Mouse (Mus musculus) left cerebral cortex, postnatal 36 days (tissue): ENCODE data around the gene Lrrc28. TPM values are rescaled to one million over a fixed set of nuclear protein-coding genes. Genes with fewer than 3 reads are reported as not detected.

Source experiments
- DNase-seq, 2 experiments: peaks; one replicate each; pipeline ENCODE4 v3.0.0; 2021 to 2022; ENCODE audit warnings: low spot score in 2 of 2, mixed read lengths in 1 of 2
- intact Hi-C: fragments of 180-260 bp; cut with DNase I; formaldehyde crosslinking; loops from one replicate; pipeline ENCODE4 v1.15.1; 2025
- total RNA-seq, 2 experiments: library from RNA; stranded (reverse); gene quantifications; 2 replicates each; pipeline ENCODE4 v1.2.3; 2021

Gene Lrrc28
- total RNA-seq = 10 to 100 TPM; 30.5 to 36.8 TPM

GRCm38 (mm10) chr7:67644833-67645680 lies at the start of gene Lrrc28:
Gene Lrrc28, minus strand, starts transcription at chr7:67645268.
- peak; percentile 97 to 98 for DNase-seq
- intact Hi-C loops = no loop called here

GRCm38 (mm10) chr7:67692791-67693538 lies 47.9 kb upstream of the Lrrc28 start:
- intact Hi-C loops = no loop called here
- no peak for DNase-seq

- intact Hi-C loops = no loop called here
- DNase-seq = no peak
These were observed 47.1 kb upstream of the Lrrc28 start for GRCm38 (mm10) chr7:67692141-67692540.

GRCm38 (mm10) chr7:67691036-67691435 lies 46.0 kb upstream of the Lrrc28 start:
- intact Hi-C loops = no loop called here

DNA sequence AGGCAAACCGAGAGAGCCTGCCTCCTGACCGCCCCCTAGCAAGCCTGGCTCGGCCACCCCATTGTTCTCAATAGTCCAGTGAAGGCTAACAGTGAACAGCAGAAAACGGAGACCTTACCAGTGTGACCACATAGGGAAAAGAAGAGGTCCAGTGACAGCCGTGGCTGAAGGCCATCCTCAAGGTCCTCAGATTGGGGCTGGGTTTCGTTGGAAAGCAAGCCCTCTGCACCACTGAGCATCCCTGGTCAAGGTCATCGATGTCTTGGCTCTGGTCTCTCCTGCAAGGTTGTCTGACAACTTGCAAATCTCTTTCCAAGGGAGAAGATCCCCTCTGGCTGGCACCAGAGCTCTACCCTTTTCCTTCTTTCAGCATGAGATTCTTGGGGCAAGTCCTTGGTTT lies 44.7 kb upstream of the Lrrc28 start:
- intact Hi-C loops = no loop called here

More at GRCm38 (mm10) chr7:67691036-67691435, 46.0 kb upstream of the Lrrc28 start:
- no peak for DNase-seq

GRCm38 (mm10) chr7:67688281-67688680 lies 43.2 kb upstream of the Lrrc28 start:
- no peak for DNase-seq
- intact Hi-C loops = no loop called here

More for the DNA sequence above, 44.7 kb upstream of the Lrrc28 start:
- no peak for DNase-seq

- intact Hi-C loops = no loop called here
- DNase-seq = no peak
These were observed 41.5 kb upstream of the Lrrc28 start for GRCm38 (mm10) chr7:67686545-67686944.

- intact Hi-C loops = no loop called here
- DNase-seq = no peak
These were observed 37.9 kb upstream of the Lrrc28 start for GRCm38 (mm10) chr7:67683006-67683405.

GRCm38 (mm10) chr7:67681078-67681477 lies 36.0 kb upstream of the Lrrc28 start:
- intact Hi-C loops = no loop called here
- no peak for DNase-seq

GRCm38 (mm10) chr7:67678878-67679499 lies 33.9 kb upstream of the Lrrc28 start:
- no peak for DNase-seq
- intact Hi-C loops = loop anchor here (10.0 kb wide), 2 partner anchors 276 to 676 kb away; partner anchors contain the start of gene Igf1r

GRCm38 (mm10) chr7:67673656-67674055 lies 28.6 kb upstream of the Lrrc28 start:
- no peak for DNase-seq
- intact Hi-C loops = loop anchor here (5.0 to 10.0 kb wide), 3 partner anchors 44 to 681 kb away; partner anchors contain the start of gene Igf1r

DNA sequence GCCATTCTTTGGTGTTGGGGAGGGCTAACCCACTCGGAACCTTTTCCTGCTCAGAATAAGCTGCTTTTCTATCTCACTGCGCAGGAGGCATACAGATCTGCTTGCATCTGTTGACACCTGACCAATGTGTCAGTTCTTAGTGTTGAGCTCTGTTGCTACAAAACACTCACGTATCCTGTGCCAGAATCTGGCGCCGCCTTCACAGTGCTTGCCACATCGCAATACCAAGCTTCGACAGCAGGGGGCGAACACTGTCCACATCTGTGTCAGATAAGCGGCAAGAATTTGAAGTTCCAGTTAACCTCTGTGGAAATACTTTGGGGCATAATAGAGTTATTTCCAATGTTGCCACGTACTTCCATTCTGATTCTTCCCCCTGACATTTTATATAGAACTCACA lies 27.6 kb upstream of the Lrrc28 start:
- peak; percentile 89 to 93 for DNase-seq
- intact Hi-C loops = loop anchor here (1.0 to 10.0 kb wide), 4 partner anchors 45 to 682 kb away; partner anchors contain the start of genes Igf1r and Synm

DNA sequence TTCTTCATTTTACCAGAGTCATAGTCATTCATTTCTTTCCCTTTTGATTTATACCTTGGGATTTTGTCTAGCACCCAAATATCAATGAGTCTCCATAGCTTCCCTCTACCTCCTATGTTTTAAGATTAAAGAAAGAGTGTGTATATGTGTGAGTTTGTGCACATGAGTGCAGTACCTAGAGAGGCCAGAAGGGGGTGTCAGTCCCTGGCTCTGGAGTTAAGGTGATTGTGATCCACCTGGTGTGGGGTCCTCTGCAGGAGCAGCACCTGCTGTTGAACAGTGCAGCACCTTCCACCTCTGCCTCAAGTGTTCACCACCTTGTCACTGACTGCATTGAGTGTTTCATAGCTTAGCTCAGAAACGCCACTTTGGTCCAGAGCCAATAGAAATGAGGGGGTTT lies 25.9 kb upstream of the Lrrc28 start:
- intact Hi-C loops = loop anchor here (5.0 to 10.0 kb wide), 3 partner anchors 46 to 684 kb away; partner anchors contain the start of gene Igf1r
- DNase-seq = no peak

DNA sequence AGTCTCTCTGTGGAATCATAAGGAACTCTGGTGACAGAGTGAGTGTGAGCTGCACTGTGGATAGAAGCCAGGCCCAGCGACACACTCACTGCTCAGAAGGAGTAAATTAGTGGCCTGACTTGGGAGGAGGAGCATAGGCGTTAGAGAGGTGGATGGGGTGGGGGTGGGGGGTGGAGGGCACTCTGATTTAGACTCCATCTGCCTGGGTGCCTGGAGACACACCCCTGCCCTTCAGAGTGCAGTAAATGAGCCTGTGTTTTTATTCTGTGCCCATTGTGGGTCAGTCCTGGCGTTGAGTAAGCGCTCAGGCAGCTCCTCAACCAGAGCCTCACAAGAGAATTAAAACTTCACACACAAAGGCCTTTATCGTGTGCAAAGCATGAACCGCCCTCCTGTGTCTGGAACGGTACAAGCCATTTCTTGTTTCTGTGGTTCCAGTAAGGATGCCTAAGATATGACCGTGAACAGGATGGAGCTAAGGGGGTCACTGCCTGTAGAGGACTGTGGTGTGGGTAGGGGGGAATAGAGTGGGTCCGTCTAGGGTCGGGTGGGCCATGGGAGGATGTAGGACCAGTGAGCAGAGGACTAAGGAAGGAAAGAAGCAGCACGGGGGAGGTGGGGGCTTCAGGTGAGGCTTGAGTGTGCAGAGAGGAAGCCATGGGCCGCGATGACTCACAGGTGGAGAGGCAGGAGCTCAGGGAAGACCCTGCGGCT lies 19.1 kb upstream of the Lrrc28 start:
- DNase-seq = no peak
- intact Hi-C loops = no loop called here

DNA sequence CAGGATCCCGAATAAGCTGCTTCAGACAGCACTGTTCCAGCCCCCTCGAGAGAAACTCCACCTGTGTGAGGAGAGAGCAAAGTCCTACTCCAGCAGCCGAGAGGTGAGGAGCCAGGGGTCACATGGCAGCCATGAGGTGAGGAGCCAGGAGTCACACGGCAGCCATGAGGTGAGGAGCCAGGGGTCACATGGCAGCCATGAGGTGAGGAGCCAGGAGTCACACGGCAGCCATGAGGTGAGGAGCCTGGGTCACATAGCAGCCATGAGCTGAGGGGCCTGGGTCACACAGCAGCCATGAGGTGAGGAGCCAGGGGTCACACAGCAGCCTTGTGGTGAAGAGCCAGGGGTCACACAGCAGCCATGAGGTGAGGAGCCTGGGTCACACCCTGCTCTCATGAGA lies 17.4 kb upstream of the Lrrc28 start:
- DNase-seq = no peak
- intact Hi-C loops = no loop called here

- intact Hi-C loops = no loop called here
These were observed 13.0 kb upstream of the Lrrc28 start for GRCm38 (mm10) chr7:67658110-67658509.

GRCm38 (mm10) chr7:67655186-67655585 lies 10.1 kb upstream of the Lrrc28 start:
- DNase-seq = no peak
- intact Hi-C loops = no loop called here

More at GRCm38 (mm10) chr7:67658110-67658509, 13.0 kb upstream of the Lrrc28 start:
- no peak for DNase-seq

GRCm38 (mm10) chr7:67654668-67655067 lies 9.6 kb upstream of the Lrrc28 start:
- DNase-seq = no peak
- intact Hi-C loops = no loop called here

DNA sequence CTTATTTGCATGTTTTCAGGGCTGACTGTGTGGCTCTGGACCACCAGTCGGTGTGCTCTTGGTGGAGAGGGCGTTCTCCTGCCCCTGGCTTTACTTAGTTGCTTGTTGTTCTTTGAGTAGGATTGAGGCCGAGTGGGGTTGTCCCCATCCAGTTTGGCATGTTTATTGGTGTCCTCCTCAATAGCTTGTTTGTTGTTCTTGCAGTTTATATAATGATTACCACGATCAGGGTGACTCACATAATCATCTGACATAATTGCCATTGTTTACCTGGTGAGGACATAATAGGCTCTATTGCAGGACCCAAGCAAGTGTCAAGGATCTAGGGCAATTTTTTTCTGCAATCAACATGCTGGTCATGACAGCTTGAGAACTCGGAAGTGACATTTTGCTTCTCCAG lies 7.1 kb upstream of the Lrrc28 start:
- intact Hi-C loops = no loop called here
- DNase-seq = no peak
